In genomic region chr7:112225615-112226262, GRCm38 (mm10) we compare ENCODE assay signal across 8 mouse cellular contexts. TPM values are rescaled to one million over a fixed set of nuclear protein-coding genes. Genes with fewer than 3 reads are reported as not detected.
DNase-seq lines count a peak whose midpoint lies in the region; ATAC-seq and TF ChIP-seq lines count a peak whose summit lies in the region.

TSS of gene Mical2 (plus strand) at chr7:112225856.

- intact Hi-C loops in left cerebral cortex, postnatal 36 days (cut with DNase I): loop anchor here (5.0 kb wide), 3 partner anchors 43 to 112 kb away; no protein-coding TSS in a partner anchor

- peak; percentile 95 for ATAC-seq in granulocyte monocyte progenitor cell, adult 5-6 weeks (replicated peaks; ENCODE audit: poor library complexity, severe bottlenecking)
- peak; percentile 93 for ATAC-seq in intestine, postnatal 0 days

- no peaks in the 10 kb centered on the region for H3K27me3 ChIP-seq in intestine, postnatal 0 days (replicated peaks; ENCODE audit: control insufficient read depth, insufficient read depth, low read length)
- H3K27me3 ChIP-seq in midbrain, embryonic 10.5 days (ENCODE audit: low read depth, poor library complexity, severe bottlenecking): peaks cover 71% of the 10 kb centered on the region

- H3K4me3 ChIP-seq in intestine, postnatal 0 days (ENCODE audit: low read depth, low read length): peak within 1 kb of the TSS; percentile 78
- peak within 1 kb of the TSS; percentile 69 for H3K4me3 ChIP-seq in midbrain, embryonic 10.5 days

- H3K9me3 ChIP-seq in intestine, postnatal 0 days (ENCODE audit: control insufficient read depth): no peaks in the 10 kb centered on the region
- no peaks in the 10 kb centered on the region for H3K9me3 ChIP-seq in midbrain, embryonic 10.5 days (replicated peaks)

- under 1% methylated on average over 53 of the region's 53 CpGs for WGBS in intestine, postnatal 0 days
- under 1% methylated on average over 53 of the region's 53 CpGs for WGBS in midbrain, embryonic 10.5 days

- H3K27ac ChIP-seq in intestine, postnatal 0 days (ENCODE audit: low read depth, low read length): peak within 1 kb of the TSS; percentile 82
- H3K27ac ChIP-seq in midbrain, embryonic 10.5 days (replicated peaks): no peak within 1 kb of the TSS; the same call in 1 of the 2 replicates

- H3K4me2 ChIP-seq in intestine, postnatal 0 days (replicated peaks; ENCODE audit: low read depth): peak within 1 kb of the TSS; percentile 92

- H3K36me3 ChIP-seq in intestine, postnatal 0 days (ENCODE audit: control insufficient read depth, insufficient read depth): no peaks in the 10 kb centered on the region
- H3K36me3 ChIP-seq in midbrain, embryonic 10.5 days: no peaks in the 10 kb centered on the region

- peak within 1 kb of the TSS; percentile 83 for H3K9ac ChIP-seq in intestine, postnatal 0 days (ENCODE audit: low read depth, low read length)

- DNase-seq in adrenal gland, postnatal 10 days: peak; percentile 93
- peak; percentile 87 for DNase-seq in embryo, embryonic 9.5 days (ENCODE audit: extremely low spot score)
- peak; percentile 87 to 89 for DNase-seq in left cerebral cortex, postnatal 36 days (ENCODE audit: low spot score in 2 of 2)
- peak; percentile 91 for DNase-seq in midbrain, embryonic 10.5 days (ENCODE audit: low spot score)
- DNase-seq in right cerebral cortex, postnatal 4 days: peak; percentile 85
- no peak for DNase-seq in B cell, adult 2 months

- peaks cover 4% of the 10 kb centered on the region; the same call in 1 of the 2 replicates for H3K4me1 ChIP-seq in intestine, postnatal 0 days (replicated peaks; ENCODE audit: control insufficient read depth, insufficient read depth, low read length)
- peaks cover 36% of the 10 kb centered on the region for H3K4me1 ChIP-seq in midbrain, embryonic 10.5 days

- no peak; the same call in 1 of the 2 replicates for TF ChIP-seq CTCF in intestine, postnatal 0 days (IDR thresholded peaks at IDR 0.05; ENCODE audit: low read depth)

RNA-seq across cellular contexts. Expression of gene Mical2, which starts in this region (rescaled TPM):
- 10 to 100 TPM; 17.4 to 22.7 TPM for total RNA-seq in adrenal gland, postnatal 10 days (2021)
- total RNA-seq in granulocyte monocyte progenitor cell, adult 5-6 weeks (2014; fragmentation: Nextera tagmentation): 4.7 and 6.8 TPM in 2 replicates
- 0.62 and 0.90 TPM in 2 replicates for total RNA-seq in granulocyte monocyte progenitor cell, adult 5-6 weeks (2017)
- polyA plus RNA-seq in intestine, postnatal 0 days (2015; fragmentation: Nextera tagmentation; extraction: Ambion mirVana): 13.0 and 13.6 TPM in 2 replicates
- total RNA-seq in left cerebral cortex, postnatal 36 days (2021): 100 to 1,000 TPM; 605 to 619 TPM
- polyA plus RNA-seq in midbrain, embryonic 10.5 days (2016; fragmentation: Nextera tagmentation; extraction: Ambion mirVana): 0.78 and 1.3 TPM in 2 replicates

Comparison
In these comparisons a context has a peak if more than half of its experiments do, and no peak if none do; other contexts are left out.
1. RNA of gene Mical2 (total RNA-seq): 605 to 619 TPM in left cerebral cortex, postnatal 36 days; 17.4 to 22.7 TPM in adrenal gland, postnatal 10 days and 0.62 to 6.8 TPM in granulocyte monocyte progenitor cell, adult 5-6 weeks; every median in the first group is over 10 times any median in the second.
2. DNase-seq: peak in adrenal gland, postnatal 10 days (single experiment), embryo, embryonic 9.5 days (single experiment), left cerebral cortex, postnatal 36 days (2 of 2), midbrain, embryonic 10.5 days (single experiment) and right cerebral cortex, postnatal 4 days (single experiment); none in B cell, adult 2 months (0 of 2).